Mouse (Mus musculus) spleen, postnatal 14 days (tissue): ENCODE measurements around the gene Stard8.
"Not testable (repeated sequence)": the region's sequence is repeated elsewhere in the genome, so short reads cannot be mapped to it uniquely, and the experiment has no call there.

Source experiments
- DNase-seq, 2 experiments: peaks; one replicate each; pipeline ENCODE4 v3.0.0; 2021 to 2022; ENCODE audit warnings: low spot score in 2 of 2

Stard8 gene

GRCm38 (mm10) chrX:99046360-99047055 lies 43.5 kb downstream of the Stard8 start:
- DNase-seq: no peak

GRCm38 (mm10) chrX:99048111-99048510 lies 45.1 kb downstream of the Stard8 start:
- no peak for DNase-seq

- no peak for DNase-seq
Observed at GRCm38 (mm10) chrX:99049247-99049646, 46.2 kb downstream of the Stard8 start.

- no peak for DNase-seq
Observed at GRCm38 (mm10) chrX:99050736-99051481, 47.9 kb downstream of the Stard8 start.

- DNase-seq: no peak
Observed at GRCm38 (mm10) chrX:99052255-99052654, 49.2 kb downstream of the Stard8 start.

- DNase-seq: no peak
Observed at GRCm38 (mm10) chrX:99054512-99054911, 51.5 kb downstream of the Stard8 start.

- DNase-seq: no peak
Observed at GRCm38 (mm10) chrX:99057772-99058440, 54.9 kb downstream of the Stard8 start.

GRCm38 (mm10) chrX:99059119-99059518 lies 56.1 kb downstream of the Stard8 start:
- DNase-seq: no peak

- no peak for DNase-seq
Observed at GRCm38 (mm10) chrX:99065582-99065981, 62.5 kb downstream of the Stard8 start.

GRCm38 (mm10) chrX:99066550-99066949 lies 63.5 kb downstream of the Stard8 start:
- no peak for DNase-seq

- no peak for DNase-seq
Observed at GRCm38 (mm10) chrX:99067232-99067631, 64.2 kb downstream of the Stard8 start.

GRCm38 (mm10) chrX:99067671-99068151 lies 64.7 kb downstream of the Stard8 start:
- DNase-seq: no peak

GRCm38 (mm10) chrX:99071188-99071587 lies 68.1 kb downstream of the Stard8 start:
- DNase-seq: no peak

- DNase-seq: no peak
Observed at GRCm38 (mm10) chrX:99072596-99072995, 69.5 kb downstream of the Stard8 start.

GRCm38 (mm10) chrX:99075111-99075510 lies 72.1 kb downstream of the Stard8 start:
- DNase-seq: no peak

- no peak for DNase-seq
Observed at GRCm38 (mm10) chrX:99076460-99076859, 73.4 kb downstream of the Stard8 start.

GRCm38 (mm10) chrX:99078374-99078892 lies 75.4 kb downstream of the Stard8 start:
- DNase-seq: not testable (repeated sequence)

- DNase-seq: no peak
Observed at GRCm38 (mm10) chrX:99092704-99093103, 89.7 kb downstream of the Stard8 start.

GRCm38 (mm10) chrX:99111088-99111724 lies 108.2 kb downstream of the Stard8 start:
- DNase-seq: not testable (repeated sequence)

- no peak for DNase-seq
Observed at GRCm38 (mm10) chrX:99119510-99119909, 116.5 kb downstream of the Stard8 start.
